Mouse (Mus musculus) embryonic facial prominence, embryonic 14.5 days (tissue): Measurements from ENCODE around the gene Dnajc14. TPM values are rescaled to one million over a fixed set of nuclear protein-coding genes. Genes with fewer than 3 reads are reported as not detected.
A peak's percentile ranks its signal among the peaks of the same experiment; 100 is the strongest.

Experiments
- ATAC-seq: fragments of 200-750 bp; cut with Nextera tagmentation; 2 replicates; pipeline ENCODE4 v1.8.0; 2017; ENCODE audit warnings: low read depth, moderate number of reproducible peaks, moderate TSS enrichment
- DNase-seq: peaks from one replicate; pipeline ENCODE4 v3.0.0-alpha.2; 2015; ENCODE audit warnings: low spot score
- H3K27ac ChIP-seq: fragments of 300-500 bp; sonication (generic); replicated peaks from 2 replicates; pipeline ENCODE4 v1.5.1; 2014; ENCODE audit warnings: low read depth, mild to moderate bottlenecking, low read length, moderate library complexity
- H3K27me3 ChIP-seq: fragments of 300-500 bp; sonication (generic); replicated peaks from 2 replicates; pipeline ENCODE4 v1.6.1; 2014; ENCODE audit warnings: low read length; ENCODE audit not compliant: control insufficient read depth, insufficient read depth
- H3K36me3 ChIP-seq: fragments of 300-500 bp; sonication (generic); 2 replicates; pipeline ENCODE4 v1.6.1; 2014; ENCODE audit warnings: low read length, mixed read lengths; ENCODE audit not compliant: control insufficient read depth, insufficient read depth
- H3K4me1 ChIP-seq: fragments of 300-500 bp; sonication (generic); 2 replicates; pipeline ENCODE4 v1.6.1; 2014; ENCODE audit warnings: antibody characterized with exemption, low read length; ENCODE audit not compliant: control insufficient read depth, insufficient read depth
- H3K4me2 ChIP-seq: fragments of 300-500 bp; sonication (generic); 2 replicates; pipeline ENCODE4 v1.6.1; 2014; ENCODE audit warnings: low read depth, mild to moderate bottlenecking, low read length, moderate library complexity, mixed read lengths
- H3K4me3 ChIP-seq: fragments of 300-500 bp; sonication (generic); 2 replicates; pipeline ENCODE4 v1.5.1; 2014; ENCODE audit warnings: low read depth, mild to moderate bottlenecking, low read length
- H3K9ac ChIP-seq: fragments of 300-500 bp; sonication (generic); 2 replicates; pipeline ENCODE4 v1.6.1; 2014; ENCODE audit warnings: low read depth, mild to moderate bottlenecking, low read length, moderate library complexity, mixed read lengths
- H3K9me3 ChIP-seq: fragments of 300-500 bp; sonication (generic); 2 replicates; pipeline ENCODE4 v1.6.1; 2016; ENCODE audit warnings: low read length; ENCODE audit not compliant: control insufficient read depth
- WGBS: fragments of 180-500 bp; shearing (Covaris S2); extraction: QIAGEN DNeasy Blood & Tissue Kit; methylation state at CpG from one replicate; pipeline ENCODE4 v1.1.7; 2014; 5-methylcytosine and 5-hydroxymethylcytosine counted together
- polyA plus RNA-seq: library from polyadenylated mRNA; unstranded; fragments of >200 nt; fragmentation: Nextera tagmentation; extraction: Ambion mirVana; gene quantifications from 2 replicates; pipeline ENCODE4 v1.2.1, GENCODE M21; 2014

Gene Dnajc14
- 42.7 and 47.9 TPM in 2 replicates for polyA plus RNA-seq

- Histone ChIP-seq H3K27ac (peak within 1 kb of the TSS; percentile 99), H3K9me3 (no peaks in the 10 kb centered on the region), H3K4me2 (peak within 1 kb of the TSS; percentile 72), H3K27me3 (no peaks in the 10 kb centered on the region), H3K36me3 (peaks cover 47% of the 10 kb centered on the region), H3K4me3 (peak within 1 kb of the TSS; percentile 82), H3K4me1 (peaks cover 36% of the 10 kb centered on the region), H3K9ac (peak within 1 kb of the TSS; percentile 85)
- peak; percentile 83 for DNase-seq
- 1% methylated on average over 14 of the region's 14 CpGs for WGBS
- peak; percentile 26 for ATAC-seq
Measured at GRCm38 (mm10) chr10:128803771-128804270, at the start of gene Dnajc14. Gene Dnajc14 (plus strand): TSS chr10:128804062.

- Histone ChIP-seq H3K4me1 (no peaks in the 10 kb centered on the region), H3K27me3 (no peaks in the 10 kb centered on the region), H3K36me3 (no peaks in the 10 kb centered on the region), H3K4me3 (no peak overlapping the region), H3K4me2 (no peak overlapping the region), H3K9ac (no peak overlapping the region), H3K9me3 (no peaks in the 10 kb centered on the region), H3K27ac (no peak overlapping the region)
- WGBS: 85% methylated on average over 2 of the region's 2 CpGs
- DNase-seq: peak; percentile 9
- no peak for ATAC-seq
Measured at GRCm38 (mm10) chr10:128772895-128773294, 31.0 kb upstream of the Dnajc14 start.

GRCm38 (mm10) chr10:128773685-128774084 is 30.2 kb upstream of the Dnajc14 start:
- WGBS: 20% methylated on average over 5 of the region's 5 CpGs
- no peak overlapping the region for H3K4me3 ChIP-seq
- no peak overlapping the region for H3K4me2 ChIP-seq
- ATAC-seq (no peak), DNase-seq (no peak)
- H3K9ac ChIP-seq: no peak overlapping the region
- H3K4me1 ChIP-seq: peaks cover 2% of the 10 kb centered on the region; the same call in 1 of the 2 replicates
- no peaks in the 10 kb centered on the region for H3K27me3 ChIP-seq
- H3K36me3 ChIP-seq: no peaks in the 10 kb centered on the region
- no peaks in the 10 kb centered on the region for H3K9me3 ChIP-seq
- no peak overlapping the region for H3K27ac ChIP-seq

GRCm38 (mm10) chr10:128778441-128778840 is 25.4 kb upstream of the Dnajc14 start:
- DNase-seq (no peak), ATAC-seq (no peak)
- no peak overlapping the region for H3K9ac ChIP-seq
- no peak overlapping the region for H3K4me3 ChIP-seq
- 87% methylated on average over 2 of the region's 2 CpGs for WGBS
- peaks cover 8% of the 10 kb centered on the region; the same call in 1 of the 2 replicates for H3K4me1 ChIP-seq
- no peaks in the 10 kb centered on the region for H3K36me3 ChIP-seq
- H3K4me2 ChIP-seq: no peak overlapping the region
- peak overlapping the region; percentile 84 for H3K27ac ChIP-seq
- no peaks in the 10 kb centered on the region for H3K27me3 ChIP-seq
- no peaks in the 10 kb centered on the region; the same call in 1 of the 2 replicates for H3K9me3 ChIP-seq

GRCm38 (mm10) chr10:128779011-128779795 is 24.7 kb upstream of the Dnajc14 start:
- 0 out of 2 replicates have a peak overlapping the region, but pooled peaks have one; percentile 28 for H3K9ac ChIP-seq
- H3K4me3 ChIP-seq: no peak overlapping the region
- DNase-seq (peak; percentile 89), ATAC-seq (peak; percentile 94)
- 0 out of 2 replicates have a peak overlapping the region, but pooled peaks have one; percentile 4 for H3K4me2 ChIP-seq
- H3K9me3 ChIP-seq: peaks cover 8% of the 10 kb centered on the region
- H3K27me3 ChIP-seq: no peaks in the 10 kb centered on the region
- 11% methylated on average over 8 of the region's 8 CpGs for WGBS
- peaks cover 8% of the 10 kb centered on the region; the same call in 1 of the 2 replicates for H3K4me1 ChIP-seq
- H3K36me3 ChIP-seq: no peaks in the 10 kb centered on the region
- H3K27ac ChIP-seq: peak overlapping the region; percentile 84

- DNase-seq (no peak), ATAC-seq (no peak)
- no peak overlapping the region for H3K4me3 ChIP-seq
- H3K36me3 ChIP-seq: no peaks in the 10 kb centered on the region
- WGBS: 86% methylated on average over 1 of the region's 1 CpGs
- peaks cover 8% of the 10 kb centered on the region; the same call in 1 of the 2 replicates for H3K4me1 ChIP-seq
- no peak overlapping the region for H3K4me2 ChIP-seq
- no peak overlapping the region; the same call in 1 of the 2 replicates for H3K27ac ChIP-seq
- H3K9me3 ChIP-seq: peaks cover 13% of the 10 kb centered on the region
- no peak overlapping the region for H3K9ac ChIP-seq
- H3K27me3 ChIP-seq: no peaks in the 10 kb centered on the region
Measured at GRCm38 (mm10) chr10:128780200-128780599, 23.7 kb upstream of the Dnajc14 start.

GRCm38 (mm10) chr10:128790398-128791124 is 13.3 kb upstream of the Dnajc14 start, which contains the start of gene Mmp19:
Gene Mmp19 (plus strand): TSS chr10:128790910.
- DNase-seq (no peak), ATAC-seq (no peak)
- H3K9me3 ChIP-seq: no peaks in the 10 kb centered on the region
- no peaks in the 10 kb centered on the region for H3K4me1 ChIP-seq
- WGBS: 65% methylated on average over 7 of the region's 7 CpGs
- H3K4me2 ChIP-seq: no peak within 1 kb of the TSS
- no peaks in the 10 kb centered on the region for H3K27me3 ChIP-seq
- H3K4me3 ChIP-seq: no peak within 1 kb of the TSS
- H3K36me3 ChIP-seq: no peaks in the 10 kb centered on the region
- no peak within 1 kb of the TSS for H3K9ac ChIP-seq
- H3K27ac ChIP-seq: no peak within 1 kb of the TSS

- no peaks in the 10 kb centered on the region for H3K36me3 ChIP-seq
- no peaks in the 10 kb centered on the region for H3K9me3 ChIP-seq
- no peak for ATAC-seq
- DNase-seq: no peak
- H3K9ac ChIP-seq: no peak overlapping the region
- H3K4me2 ChIP-seq: no peak overlapping the region
- no peaks in the 10 kb centered on the region for H3K4me1 ChIP-seq
- H3K4me3 ChIP-seq: no peak overlapping the region
- no peak overlapping the region for H3K27ac ChIP-seq
- no peaks in the 10 kb centered on the region for H3K27me3 ChIP-seq
Measured at GRCm38 (mm10) chr10:128792041-128792440, 11.8 kb upstream of the Dnajc14 start.
